Mouse (Mus musculus): ENCODE measurements around the gene Smim27. TPM values are rescaled to one million over a fixed set of nuclear protein-coding genes. Genes with fewer than 3 reads are reported as not detected.
A peak's percentile ranks its signal among the peaks of the same experiment; 100 is the strongest.
"Not testable (repeated sequence)": the region's sequence is repeated elsewhere in the genome, so short reads cannot be mapped to it uniquely, and the experiment has no call there.

Smim27 gene
- total RNA-seq, 2 experiments from 2014 or later: 34.2 to 34.7 TPM

DNA sequence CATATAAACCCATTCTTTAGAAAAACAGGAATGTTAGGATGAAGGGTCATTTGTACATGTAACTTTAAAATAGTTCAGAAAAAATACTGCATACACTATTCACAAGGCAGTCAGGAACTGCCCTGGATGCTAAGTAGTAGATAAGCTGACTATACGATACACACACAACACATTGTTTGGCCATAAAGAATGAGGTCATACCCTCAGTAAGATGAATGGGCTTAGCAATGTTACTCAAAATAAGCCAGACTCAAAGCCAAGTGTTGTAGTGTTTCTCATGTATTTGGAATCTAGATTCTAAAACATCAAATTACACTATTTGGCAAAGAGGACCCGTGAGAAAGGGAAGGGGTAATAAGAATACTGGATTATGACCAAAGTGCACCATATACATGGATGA is 15.6 kb upstream of the Smim27 start:
- intact Hi-C loops (cut with DNase I): no loop called here
- no peak for DNase-seq

DNA sequence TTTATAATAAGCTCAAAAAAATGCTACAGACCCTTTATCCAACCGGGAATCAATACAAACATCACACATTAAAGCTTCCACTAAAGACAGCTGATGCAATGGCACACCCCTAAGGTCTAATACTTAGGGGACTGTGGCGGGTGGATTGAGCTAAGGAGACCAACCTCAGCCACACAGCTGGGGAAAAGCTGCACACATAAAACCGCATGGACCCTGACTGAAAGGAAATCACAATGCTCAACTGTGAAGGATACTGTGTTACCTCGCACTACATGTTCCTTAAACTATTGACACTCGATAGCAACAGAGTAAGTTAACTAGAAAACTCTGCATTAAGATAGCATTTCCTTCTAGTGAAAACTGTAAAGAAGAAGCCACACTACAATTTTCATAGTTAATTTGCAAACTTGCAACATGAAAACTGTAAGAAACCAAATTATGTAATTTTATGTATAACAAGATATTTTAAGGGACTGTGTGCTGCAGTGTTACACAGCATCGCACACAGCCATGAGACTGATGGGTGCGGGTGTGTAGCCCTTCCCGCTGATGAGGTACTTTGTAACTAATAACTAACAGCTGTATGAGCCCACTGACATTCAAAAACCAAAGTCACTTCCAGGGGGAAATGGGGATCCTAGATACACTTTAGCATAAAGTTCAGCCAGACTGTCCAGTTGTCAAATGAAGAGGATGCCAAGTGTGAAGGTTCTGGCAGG is 14.8 kb upstream of the Smim27 start:
- no peak for DNase-seq
- intact Hi-C loops (cut with DNase I): no loop called here

DNA sequence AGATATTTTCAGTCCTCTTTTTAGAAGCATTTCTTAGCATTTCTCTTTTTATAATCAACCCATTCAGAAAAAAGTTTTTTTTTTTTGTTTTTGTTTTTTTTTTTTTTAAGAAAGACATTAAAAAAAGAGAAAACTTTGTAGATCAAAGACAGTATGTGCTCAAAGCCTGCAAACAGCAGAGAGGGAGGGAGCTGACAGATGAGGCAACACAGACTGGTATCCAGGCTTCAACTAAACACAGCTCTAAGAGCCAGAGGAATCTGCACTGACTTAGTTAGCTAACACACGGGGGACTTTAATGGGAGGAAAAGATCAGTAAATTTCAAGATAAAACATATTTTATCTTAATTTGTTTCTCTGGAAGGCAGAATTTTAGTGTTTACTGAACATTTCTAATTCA is 5.1 kb upstream of the Smim27 start:
- intact Hi-C loops (cut with DNase I): no loop called here
- no peak for DNase-seq

DNA sequence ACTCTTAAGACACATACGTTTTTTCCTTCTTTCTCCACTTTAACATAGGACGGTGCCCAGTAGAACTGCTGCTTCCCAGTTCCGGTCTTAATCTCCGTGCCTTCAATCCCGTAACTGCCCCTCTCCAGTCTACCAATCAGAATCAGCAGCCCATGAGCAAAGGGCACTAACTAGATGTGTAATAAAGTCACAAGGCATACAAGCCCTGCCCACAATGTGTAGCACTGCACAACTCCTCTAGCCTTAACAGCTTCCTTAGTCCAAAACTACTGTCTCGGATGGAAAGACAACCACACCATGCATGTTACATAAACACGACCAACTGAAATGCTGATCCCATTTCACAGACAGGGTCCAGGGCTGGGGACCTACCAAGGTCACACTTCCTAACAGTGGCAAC is 1.7 kb upstream of the Smim27 start:
- intact Hi-C loops (cut with DNase I): no loop called here
- DNase-seq: no peak

DNA sequence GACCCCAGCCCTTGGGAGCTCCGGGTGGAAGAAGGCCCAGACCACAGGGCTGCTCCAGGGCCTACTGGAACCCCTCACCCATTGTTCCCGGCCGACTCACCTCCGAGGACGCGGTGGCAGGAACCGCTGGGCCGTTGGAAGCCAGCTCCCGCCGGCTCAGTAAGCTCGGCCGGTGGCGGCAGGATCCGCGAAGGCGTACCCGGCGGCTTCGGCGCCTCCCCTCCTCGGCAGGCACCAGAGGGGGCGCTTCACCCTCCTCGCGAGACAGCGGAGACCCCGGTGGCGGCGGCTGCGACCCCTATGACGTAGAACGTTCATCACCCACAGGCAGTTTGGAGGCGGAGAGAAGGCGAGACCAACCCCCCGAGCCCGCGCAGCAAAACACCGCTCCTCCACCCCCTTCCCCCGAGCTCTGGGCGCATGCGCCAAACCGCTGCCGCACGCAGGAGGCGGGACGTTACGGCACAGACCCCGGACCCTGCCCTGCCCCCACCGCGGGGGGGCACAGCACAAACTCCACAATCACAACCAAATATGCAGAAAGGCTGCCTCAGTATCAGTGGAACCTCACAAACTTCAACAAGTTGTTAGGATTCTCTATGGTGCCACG is 1.1 kb upstream of the Smim27 start:
- intact Hi-C loops (cut with DNase I): no loop called here
- peak; percentile 94 for DNase-seq

DNA sequence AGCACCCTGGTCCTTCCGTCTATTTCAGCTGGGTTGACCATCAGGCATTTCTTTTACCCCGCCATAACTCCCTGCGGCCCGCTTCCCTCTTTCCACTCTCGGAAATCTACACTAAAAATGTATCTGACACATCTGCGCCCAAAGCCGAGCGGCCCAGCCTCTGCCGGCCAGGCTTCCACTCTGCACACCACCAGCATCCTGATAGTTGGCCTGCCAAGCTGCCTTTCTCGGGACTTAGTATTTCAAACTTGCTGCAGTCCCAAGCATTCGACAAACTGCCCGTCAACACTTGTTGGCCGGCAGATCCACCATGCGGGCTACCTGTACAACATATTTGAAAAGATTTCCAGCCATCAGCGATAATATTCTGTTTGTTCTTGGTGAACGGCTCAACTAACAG is 544 bp upstream of the Smim27 start:
- no peak for DNase-seq
- intact Hi-C loops (cut with DNase I): loop anchor here (1.0 kb wide), 1 partner anchor 30 kb away; the partner anchor contains the start of gene Ddx58

DNA sequence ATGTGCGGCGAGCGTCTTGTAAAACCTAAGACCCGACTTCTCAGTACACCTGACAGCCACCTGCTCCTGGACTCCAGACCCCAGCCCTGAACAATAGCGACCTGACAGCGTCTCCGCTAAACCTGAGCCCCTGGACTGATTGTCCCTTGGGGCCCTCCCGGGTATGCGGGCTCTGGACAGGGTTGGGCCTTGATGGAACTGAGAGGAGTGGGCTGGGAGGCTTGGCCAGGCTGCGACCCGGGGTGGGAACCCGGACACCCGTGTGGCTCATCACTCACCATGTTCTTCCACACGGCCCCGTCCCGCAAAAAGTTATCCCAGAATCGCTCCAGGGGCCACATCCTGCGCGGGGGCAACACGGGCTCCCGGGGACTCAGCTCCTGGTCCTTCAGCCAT is 9.5 kb downstream of the Smim27 start:
- intact Hi-C loops (cut with DNase I): no loop called here
- no peak for DNase-seq

DNA sequence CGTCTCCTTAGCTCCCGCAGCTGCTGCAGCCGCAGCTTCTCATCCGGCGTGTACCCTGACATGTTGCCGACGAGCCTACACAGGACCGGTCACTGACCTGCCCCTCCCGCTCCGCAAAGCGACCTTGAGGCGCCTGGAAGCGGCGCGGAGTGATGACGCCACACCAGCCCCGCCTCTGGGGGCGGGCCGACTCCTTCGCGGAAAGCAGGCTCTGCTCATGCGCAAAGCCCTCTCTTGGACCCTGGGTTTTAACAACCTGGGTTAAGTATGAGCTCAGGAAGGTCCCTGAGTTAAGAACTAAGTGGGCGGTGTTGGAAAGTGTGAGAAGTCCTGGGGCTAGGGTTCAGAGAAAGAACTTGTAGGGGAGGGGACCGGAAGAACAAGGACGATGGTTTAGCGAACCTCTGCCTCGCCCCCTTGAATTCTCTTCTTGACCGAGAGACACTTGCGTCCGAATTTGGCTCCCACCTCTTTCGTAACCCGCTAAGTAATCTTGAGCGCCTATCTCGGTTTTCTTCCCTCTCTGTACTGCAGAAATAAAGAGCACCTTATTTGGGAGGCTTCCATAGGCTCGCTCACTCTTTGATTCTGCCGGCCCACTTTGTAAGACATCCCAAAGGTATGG is 10.0 kb downstream of the Smim27 start, which contains the start of gene Ndufb6:
Gene Ndufb6 (minus strand): TSS at position 146 of the 625 bp plus-strand sequence.
- intact Hi-C loops (cut with DNase I): no loop called here
- peak; percentile 97 for DNase-seq

DNA sequence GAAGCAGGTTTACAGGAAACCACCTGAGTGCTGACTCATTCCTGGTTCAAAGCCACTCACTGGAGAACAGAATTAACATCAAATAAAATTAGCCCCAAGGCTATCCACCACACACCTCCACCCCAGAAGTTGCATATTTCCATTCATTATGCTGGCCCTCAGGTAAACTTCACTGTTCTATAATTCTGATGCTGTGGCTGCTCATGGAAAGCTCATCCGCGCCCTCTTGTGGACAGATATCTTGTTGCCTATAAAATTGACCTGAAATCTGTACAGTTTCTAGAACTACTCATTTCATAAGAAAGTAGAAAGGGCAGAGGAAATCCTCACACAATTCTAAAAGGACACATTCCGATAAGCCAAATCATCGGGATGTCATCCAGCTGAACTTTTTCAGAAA is 16.2 kb downstream of the Smim27 start:
- DNase-seq: peak; percentile 69 to 84
- intact Hi-C loops (cut with DNase I): loop anchor here (2.0 to 5.0 kb wide), 2 partner anchors 68 to 103 kb away; no protein-coding TSS in a partner anchor

DNA sequence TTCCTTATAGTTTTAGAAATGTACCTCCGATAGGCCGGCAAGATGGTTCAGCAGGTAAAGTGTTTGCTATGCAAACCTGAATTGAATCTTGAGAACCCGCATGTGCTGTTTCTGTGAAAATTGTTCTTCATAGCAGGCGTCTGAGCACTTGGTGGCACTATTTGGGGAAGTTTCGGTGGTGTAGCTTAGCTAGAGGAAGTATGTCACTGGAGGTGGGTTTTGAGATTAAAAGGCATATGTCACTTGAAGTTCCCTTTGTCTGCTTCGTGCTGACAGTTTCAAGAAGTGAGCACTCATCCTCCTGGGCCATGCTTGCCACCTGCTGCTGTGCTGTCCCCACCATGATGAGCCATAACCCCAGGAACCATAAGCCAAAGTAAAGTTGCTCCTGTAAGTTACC is 18.0 kb downstream of the Smim27 start:
- intact Hi-C loops (cut with DNase I): loop anchor here (5.0 kb wide), 1 partner anchor 70 kb away; no protein-coding TSS in a partner anchor
- DNase-seq: no peak

DNA sequence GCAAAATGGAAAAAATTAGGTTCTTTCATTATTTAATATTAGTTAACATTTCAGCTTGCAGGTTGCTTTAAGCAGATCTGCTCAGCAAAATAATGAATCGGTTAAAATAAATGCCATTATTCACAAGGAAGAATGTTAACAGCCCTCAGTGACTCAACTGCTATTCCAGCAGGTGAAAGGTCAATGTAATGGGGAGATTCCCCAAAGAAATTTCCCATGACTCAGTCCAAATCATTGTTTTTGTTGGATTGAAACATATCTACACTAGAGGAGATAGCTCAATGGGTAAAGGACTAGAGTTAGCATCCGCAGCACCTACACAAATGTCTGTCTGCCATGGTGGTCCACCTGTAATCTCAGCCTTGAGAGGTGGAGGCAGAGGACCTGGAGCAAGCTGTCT is 19.7 kb downstream of the Smim27 start:
- DNase-seq: no peak
- intact Hi-C loops (cut with DNase I): loop anchor here (5.0 kb wide), 1 partner anchor 72 kb away; no protein-coding TSS in a partner anchor

DNA sequence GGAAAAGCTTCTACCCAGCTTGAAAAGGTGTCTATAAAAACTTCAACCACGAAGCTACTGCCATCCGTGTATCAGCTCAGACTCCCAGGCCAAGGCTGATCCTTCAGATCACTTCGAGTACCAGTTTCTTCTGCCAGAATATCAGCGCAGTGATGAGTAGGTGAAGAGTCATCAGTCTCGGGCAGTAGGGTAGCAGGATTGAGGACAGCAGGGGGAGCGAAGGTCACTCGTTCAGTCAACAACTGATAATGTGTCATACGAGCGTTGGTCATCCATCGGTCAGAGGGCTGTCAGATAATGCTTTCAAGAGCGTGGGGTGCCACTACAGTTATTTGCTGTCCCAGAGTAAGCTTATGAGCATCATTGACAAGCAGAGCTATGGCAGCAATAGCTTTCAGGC is 22.1 kb downstream of the Smim27 start:
- DNase-seq; intact Hi-C loops (cut with DNase I): not testable (repeated sequence)

DNA sequence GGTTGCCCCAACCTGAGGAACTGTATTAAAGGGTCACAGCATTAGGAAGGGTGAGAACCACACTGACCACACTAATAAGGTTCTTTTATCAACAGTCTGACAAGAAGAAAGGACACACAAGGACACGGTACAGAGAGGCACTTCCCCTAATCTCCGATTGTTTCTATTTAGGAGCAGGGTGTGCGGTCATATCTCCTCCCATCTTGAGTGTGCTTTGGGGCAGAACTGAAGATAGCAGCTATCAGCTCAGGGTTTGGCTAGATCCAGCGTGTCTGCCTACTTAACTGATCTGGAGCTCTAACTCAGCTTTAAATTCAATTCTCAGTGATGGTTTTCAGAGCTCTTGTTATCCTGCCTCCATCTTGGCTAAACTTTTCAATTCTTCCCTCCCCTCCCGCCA is 29.8 kb downstream of the Smim27 start:
- DNase-seq: no peak
- intact Hi-C loops (cut with DNase I): no loop called here

DNA sequence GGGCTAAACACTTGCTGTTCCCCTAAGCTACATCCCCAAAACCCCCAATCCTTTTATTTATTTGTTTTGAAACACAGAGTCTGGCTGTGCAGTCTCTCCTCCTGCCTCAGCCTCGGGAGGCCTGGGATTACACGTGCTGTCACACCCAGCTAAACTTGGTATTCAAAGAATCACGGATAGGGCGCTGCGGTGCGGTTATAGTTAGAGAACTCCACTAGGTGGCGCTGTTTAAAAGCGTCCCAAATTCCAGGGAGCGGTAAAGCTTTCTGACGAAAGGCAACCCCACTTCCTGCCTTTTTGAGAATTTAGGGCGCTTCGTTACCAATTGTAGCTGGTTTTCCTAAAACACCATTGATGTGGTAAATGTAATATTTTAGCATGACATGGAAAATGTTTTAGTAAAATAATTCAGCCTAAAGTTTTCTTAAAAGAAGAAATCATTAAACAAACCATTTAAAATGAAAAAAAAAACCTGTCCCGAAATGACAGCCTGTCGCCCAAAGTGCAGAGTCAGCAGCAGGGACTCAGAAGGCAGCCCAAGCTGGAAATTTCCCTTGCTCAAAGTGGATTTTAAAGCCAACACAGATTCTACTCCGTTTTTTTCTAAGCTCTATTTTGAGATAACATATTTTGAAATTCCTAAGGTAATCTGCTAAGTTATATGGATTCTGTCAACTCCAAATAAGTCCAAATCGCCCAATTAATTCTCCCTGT is 31.9 kb downstream of the Smim27 start:
- intact Hi-C loops (cut with DNase I): loop anchor here (1.0 to 5.0 kb wide), 3 partner anchors 171 to 381 kb away; partner anchors contain the start of gene Tmem215
- DNase-seq: peak; percentile 84 to 87

DNA sequence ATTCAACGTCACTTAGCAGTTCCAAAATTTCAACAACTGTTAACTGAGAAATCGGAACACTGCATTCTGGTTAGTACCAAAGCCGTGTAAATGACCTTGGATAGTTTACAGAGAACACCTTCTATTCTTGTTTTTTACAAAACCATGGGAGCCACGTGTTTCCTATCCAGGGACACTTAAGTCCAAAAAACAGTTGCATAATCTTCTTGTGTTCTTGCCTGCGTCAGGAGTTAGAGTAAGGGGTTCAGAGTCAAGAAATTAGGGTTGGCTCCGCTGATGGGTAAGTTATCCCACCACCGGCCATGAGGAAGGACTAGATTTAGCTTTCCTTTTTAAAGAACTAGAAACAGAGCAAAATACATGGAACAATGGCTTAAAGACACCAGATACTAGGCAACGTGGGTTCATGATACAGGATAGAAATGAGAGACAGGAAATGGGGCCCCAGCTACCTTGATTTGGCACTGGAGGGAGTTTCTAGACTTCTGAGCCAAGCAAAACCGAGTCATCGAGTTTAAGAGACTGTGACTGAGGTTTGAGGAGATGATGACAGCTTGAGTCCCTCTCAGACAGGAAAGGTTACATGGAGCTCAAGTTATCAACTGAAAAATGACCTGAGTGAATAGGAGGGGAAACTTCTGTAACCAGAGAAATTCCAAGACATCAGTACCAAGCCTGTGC is 33.2 kb downstream of the Smim27 start:
- intact Hi-C loops (cut with DNase I): loop anchor here (5.0 kb wide), 1 partner anchor 170 kb away; the partner anchor contains the start of gene Tmem215
- no peak for DNase-seq

DNA sequence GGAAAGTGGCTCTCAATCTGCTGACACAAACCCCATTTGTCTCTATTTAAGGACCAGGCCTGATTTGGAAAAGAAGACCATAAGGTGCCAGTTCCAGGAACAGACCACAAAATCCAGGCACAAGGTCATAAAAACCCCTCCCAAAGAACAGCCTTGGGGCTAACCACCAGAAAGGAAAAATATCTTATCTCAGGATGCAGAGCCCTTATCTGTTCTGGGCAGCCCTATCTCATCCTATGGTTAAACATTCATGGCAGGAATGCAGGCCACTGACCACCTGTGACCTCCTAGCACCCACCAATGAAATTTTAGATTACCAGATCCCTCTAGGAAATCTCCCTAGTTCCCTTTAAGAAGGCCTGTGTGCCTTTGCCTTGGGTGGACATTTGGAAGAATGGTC is 40.3 kb downstream of the Smim27 start:
- no peak for DNase-seq
- intact Hi-C loops (cut with DNase I): loop anchor here (2.0 kb wide), 1 partner anchor 17 kb away; no protein-coding TSS in a partner anchor

DNA sequence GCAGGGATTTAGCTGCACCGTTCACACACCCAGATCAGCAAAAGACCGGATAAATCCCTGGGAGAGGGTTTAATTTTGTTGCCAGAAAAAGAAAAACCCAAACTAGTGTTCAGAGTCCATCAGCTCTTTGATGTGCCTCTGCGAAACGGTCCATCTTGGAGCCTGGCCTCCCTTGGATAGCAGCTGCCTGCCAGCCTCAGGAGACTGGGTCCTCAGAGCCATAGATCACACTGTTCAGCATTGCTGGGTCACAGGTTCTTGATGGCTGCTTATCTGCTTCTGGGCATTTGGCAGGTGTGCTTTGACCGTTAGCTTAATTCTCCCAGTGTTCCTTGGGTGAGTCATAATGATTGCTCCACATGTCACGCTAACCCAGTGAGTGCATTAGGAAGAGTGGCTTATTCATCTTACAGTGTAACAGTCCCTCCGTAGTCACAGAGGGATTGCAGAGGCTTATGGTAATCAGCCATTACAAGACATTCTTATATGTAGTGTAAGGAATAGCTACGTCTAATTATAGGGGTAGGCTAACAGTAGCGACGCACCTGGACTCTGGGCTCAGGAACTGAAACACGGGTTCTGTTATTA is 41.5 kb downstream of the Smim27 start:
- intact Hi-C loops (cut with DNase I): no loop called here
- no peak for DNase-seq

DNA sequence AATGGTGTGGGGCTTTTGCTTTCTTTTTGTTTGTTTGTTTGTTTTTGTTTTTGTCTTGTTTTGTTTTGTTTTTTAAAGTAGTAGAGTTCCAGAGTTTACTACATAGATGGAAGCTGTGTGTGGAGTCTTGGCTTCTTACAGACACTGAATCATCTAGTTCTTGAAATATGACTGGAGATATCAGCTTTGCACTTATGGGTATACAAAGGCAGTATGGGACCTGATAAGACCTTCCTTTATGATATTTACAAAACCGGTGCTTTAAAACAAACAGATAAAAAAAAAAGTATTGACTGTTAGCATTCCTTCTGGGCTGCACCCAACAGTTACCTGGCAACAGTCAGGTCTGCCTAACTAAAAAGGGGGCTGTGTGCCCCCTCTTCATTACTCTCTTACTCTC is 42.8 kb downstream of the Smim27 start:
- no peak for DNase-seq
- intact Hi-C loops (cut with DNase I): no loop called here

DNA sequence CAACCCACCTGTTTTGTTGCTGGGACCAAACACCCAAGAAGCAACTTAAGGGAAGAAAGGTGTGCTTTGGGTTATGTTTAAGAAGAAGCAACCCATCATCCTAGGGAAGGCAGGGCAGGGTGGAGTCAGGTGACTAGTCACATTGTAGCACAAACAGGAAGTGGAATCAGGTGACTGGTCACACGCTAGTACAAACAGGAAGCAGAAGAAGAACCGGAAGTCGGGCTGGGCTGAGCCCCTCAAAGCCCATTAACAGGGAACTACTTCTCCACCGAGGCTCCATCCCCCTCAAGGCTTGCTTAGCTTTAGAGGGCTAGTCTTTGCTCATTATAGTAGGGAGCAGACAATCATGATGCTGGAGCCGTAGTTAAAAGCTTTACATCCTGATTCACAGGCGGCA is 43.6 kb downstream of the Smim27 start:
- no peak for DNase-seq
- intact Hi-C loops (cut with DNase I): no loop called here

DNA sequence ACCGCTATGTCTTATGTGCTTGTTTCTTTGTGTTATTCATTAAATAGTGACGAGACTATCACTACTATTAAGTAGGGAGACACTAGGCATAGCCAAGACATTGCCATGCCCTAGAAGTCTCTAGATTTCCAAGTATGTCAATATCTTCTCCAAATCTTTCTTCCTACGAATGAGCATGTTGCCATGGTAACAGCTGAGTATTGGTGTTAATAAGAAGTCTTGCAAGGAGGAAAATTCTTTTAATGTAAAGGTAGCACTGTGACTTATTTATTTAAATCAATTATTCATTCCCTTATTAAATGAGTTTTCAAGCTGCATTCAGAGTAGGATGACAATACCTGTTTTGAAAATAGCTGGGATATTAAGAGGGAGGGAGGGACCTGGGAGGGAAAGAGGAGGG is 48.0 kb downstream of the Smim27 start:
- DNase-seq: no peak
- intact Hi-C loops (cut with DNase I): no loop called here
